Mouse (Mus musculus): ENCODE results near the gene Eras. TPM values are rescaled to one million over a fixed set of nuclear protein-coding genes. Genes with fewer than 3 reads are reported as not detected.
"Not testable (repeated sequence)": the region's sequence is repeated elsewhere in the genome, so short reads cannot be mapped to it uniquely, and the experiment has no call there.

The Eras gene
- polyA plus RNA-seq, 1 experiment from 2014 or later = not detected

DNA sequence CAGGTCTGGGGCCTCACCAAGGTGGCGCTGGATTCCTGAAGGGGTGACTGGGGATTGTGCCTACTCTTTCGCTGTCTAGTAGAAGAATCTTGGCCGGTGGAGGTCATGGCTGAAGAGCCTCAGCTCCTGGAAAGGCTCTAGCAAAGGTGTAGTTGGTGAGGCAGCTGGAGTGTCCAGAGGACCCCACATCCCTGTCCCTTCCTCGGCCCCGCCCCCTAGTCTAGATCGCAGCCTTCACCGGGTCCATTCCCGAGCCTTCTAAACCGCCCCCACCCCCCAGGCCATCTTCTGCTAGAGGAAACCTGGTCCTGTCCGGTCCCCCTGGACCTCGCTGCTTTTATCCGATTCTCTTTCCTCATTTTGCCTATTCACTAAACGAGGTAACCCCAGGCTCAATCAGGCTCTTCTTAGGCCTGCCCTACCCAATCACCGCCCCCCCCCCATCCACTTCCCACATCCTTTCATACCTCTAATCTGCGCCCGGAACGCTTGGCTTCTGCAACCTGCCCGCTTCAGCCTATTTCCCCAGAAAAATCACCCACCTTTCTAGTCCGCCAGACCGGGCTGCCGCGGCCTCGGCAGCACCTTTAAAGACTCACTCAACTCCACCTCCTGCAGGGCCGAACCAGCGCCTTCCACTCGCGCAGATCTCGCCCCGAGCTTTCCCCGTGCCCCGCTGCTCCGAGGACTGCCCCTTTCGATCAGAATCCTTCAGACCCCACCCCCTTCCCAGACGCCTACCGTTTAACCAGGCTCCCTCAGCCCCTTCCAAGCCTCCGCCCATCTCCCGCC lies 18.9 kb upstream of the Eras start, which contains the start of gene Hdac6:
Gene Hdac6, minus strand, starts transcription at position 782 of the 792 bp plus-strand sequence.
- Histone ChIP-seq H3K9ac (peak within 1 kb of the TSS; percentile 60), H3K4me2 (peak within 1 kb of the TSS; percentile 60), H3K27me3 (no peaks in the 10 kb centered on the region), H3K27ac (peak within 1 kb of the TSS; percentile 50; the same call in 1 of the 2 replicates), H3K4me3 (replicated peaks) (peak within 1 kb of the TSS; percentile 46), H3K36me3 (replicated peaks) (no peaks in the 10 kb centered on the region), H3K9me3 (no peaks in the 10 kb centered on the region), H3K4me1 (peaks cover 5% of the 10 kb centered on the region)
- ATAC-seq (ENCODE audit: low FRiP score) = peak; percentile 57
- 24% methylated on average over 36 of the region's 37 CpGs for WGBS

DNA sequence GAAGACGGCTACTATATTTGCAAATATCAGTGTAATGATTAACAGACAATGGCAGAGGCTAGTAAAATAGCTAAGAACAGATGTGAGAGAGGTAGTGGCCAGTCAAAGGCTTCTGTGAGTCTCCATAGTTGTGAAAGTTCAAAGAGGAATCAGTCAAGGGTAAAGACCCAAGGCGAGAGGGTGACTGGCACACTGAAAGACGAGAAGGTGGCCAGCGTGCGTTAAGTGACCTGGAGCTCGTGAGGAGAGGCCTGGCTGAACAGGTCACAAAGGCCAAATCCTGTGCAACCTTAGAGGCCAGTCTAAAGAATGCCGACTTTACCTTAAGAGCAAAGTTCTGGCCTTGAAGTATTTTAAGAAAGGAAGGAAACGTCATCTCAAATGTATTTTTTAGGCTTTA lies 17.2 kb upstream of the Eras start:
- Histone ChIP-seq H3K27ac (no peak overlapping the region), H3K4me1 (peaks cover 5% of the 10 kb centered on the region), H3K9me3 (no peaks in the 10 kb centered on the region), H3K9ac (no peak overlapping the region), H3K27me3 (no peaks in the 10 kb centered on the region), H3K4me3 (replicated peaks) (no peak overlapping the region), H3K4me2 (no peak overlapping the region), H3K36me3 (replicated peaks) (peaks cover 3% of the 10 kb centered on the region; the same call in 1 of the 2 replicates)
- ATAC-seq (ENCODE audit: low FRiP score) = no peak
- WGBS = 56% methylated on average over 8 of the region's 8 CpGs

DNA sequence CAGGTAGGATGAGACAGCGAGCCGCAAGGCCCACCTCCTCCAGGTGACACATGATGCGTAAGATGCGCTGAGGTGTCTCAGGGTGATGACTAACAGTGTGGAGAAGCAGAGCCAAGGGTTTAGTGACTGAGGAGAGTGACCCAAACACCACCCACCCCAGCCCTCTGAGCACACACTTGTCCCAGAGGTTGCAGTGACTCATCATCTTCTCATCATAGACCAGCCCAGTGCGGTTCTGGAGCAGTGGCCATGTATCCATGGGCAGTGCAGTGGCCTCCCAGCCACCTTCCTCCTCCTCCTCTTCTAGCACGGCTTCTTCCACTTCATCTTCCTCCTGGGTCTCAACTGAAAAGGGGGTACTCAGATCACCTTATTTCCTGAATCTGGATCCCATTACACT lies 9.3 kb upstream of the Eras start:
- peaks cover 45% of the 10 kb centered on the region for H3K36me3 ChIP-seq (replicated peaks)
- no peaks in the 10 kb centered on the region for H3K4me1 ChIP-seq
- no peak for ATAC-seq (ENCODE audit: low FRiP score)
- H3K4me3 ChIP-seq (replicated peaks) = no peak overlapping the region
- H3K4me2 ChIP-seq = no peak overlapping the region
- no peaks in the 10 kb centered on the region for H3K27me3 ChIP-seq
- WGBS = 95% methylated on average over 6 of the region's 6 CpGs
- no peak overlapping the region for H3K9ac ChIP-seq
- no peak overlapping the region for H3K27ac ChIP-seq
- no peaks in the 10 kb centered on the region for H3K9me3 ChIP-seq

DNA sequence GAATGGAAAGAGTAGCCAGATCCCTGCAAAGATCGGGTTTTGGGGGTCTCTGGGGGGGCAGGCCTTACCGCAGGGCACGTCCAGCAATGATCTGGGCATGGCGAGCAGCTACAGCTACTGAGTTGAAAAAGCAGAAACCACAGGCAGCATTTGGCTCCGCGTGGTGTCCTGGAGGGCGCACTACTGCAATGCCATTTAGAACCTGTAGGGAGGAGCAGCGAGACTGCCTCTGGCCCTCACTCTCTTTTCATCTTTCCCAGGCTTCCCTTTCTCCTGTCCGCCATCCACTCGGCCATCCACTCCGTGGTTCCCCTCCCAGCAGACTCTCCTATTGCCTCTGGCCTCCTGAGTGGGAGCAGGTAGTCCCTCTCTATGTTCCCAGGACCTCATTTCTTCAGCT lies 8.5 kb upstream of the Eras start:
- WGBS = 54% methylated on average over 10 of the region's 11 CpGs
- ATAC-seq (ENCODE audit: low FRiP score) = no peak
- no peak overlapping the region for H3K4me2 ChIP-seq
- no peaks in the 10 kb centered on the region for H3K4me1 ChIP-seq
- H3K9ac ChIP-seq = no peak overlapping the region
- no peaks in the 10 kb centered on the region for H3K9me3 ChIP-seq
- no peak overlapping the region for H3K27ac ChIP-seq
- no peak overlapping the region for H3K4me3 ChIP-seq (replicated peaks)
- no peaks in the 10 kb centered on the region for H3K27me3 ChIP-seq
- H3K36me3 ChIP-seq (replicated peaks) = peaks cover 48% of the 10 kb centered on the region

DNA sequence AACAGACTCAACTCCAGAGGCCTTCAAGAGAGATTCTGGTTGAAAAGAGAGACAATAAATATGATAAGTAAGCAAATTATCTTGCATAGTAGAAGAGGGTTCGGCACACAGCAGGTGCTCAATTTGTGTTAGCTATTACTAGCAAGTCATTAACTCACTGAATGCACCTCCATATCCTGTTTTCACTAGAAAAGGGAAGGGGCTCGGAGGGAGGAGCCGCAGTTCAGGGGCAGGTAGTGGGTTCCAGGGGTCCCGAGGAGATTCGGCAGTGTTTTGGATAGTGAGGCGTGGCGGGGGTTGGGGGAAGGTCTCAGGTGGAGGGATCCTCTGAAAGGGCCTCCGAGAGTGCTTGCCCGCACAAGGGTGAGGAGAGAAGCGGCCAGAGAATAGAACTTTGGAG lies 1.3 kb downstream of the Eras start:
- ATAC-seq (ENCODE audit: low FRiP score) = no peak
- Histone ChIP-seq H3K36me3 (replicated peaks) (peaks cover 21% of the 10 kb centered on the region), H3K4me2 (no peak overlapping the region), H3K4me3 (replicated peaks) (no peak overlapping the region), H3K27me3 (peaks cover 46% of the 10 kb centered on the region), H3K4me1 (peaks cover 5% of the 10 kb centered on the region; the same call in 1 of the 2 replicates), H3K9ac (no peak overlapping the region), H3K9me3 (0 out of 2 replicates have a peak, but pooled peaks cover 3% of the 10 kb centered on the region), H3K27ac (no peak overlapping the region)
- WGBS = 23% methylated on average over 10 of the region's 10 CpGs

DNA sequence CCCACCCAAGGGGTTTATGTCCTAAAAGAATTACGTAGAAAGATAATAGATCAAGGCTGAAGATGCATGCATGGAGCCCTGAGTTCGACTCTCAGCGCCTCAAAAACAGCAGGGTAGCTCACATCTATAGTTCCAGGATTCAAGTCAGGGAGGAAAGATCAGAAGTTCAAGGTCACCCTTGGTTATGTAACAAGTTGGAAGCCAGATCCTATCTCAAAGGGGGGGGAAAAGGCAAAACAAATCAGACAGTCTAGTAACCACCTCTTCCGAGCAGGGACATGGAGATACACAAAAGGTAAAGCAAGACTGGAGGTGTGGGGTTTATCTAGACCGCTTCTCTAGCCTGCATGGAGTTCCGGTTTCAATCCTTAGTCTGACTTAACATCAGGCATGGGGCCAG lies 2.1 kb downstream of the Eras start:
- ATAC-seq (ENCODE audit: low FRiP score) = no peak
- H3K27ac ChIP-seq = no peak overlapping the region
- H3K4me2 ChIP-seq = no peak overlapping the region
- 0 out of 2 replicates have a peak, but pooled peaks cover 3% of the 10 kb centered on the region for H3K9me3 ChIP-seq
- H3K9ac ChIP-seq = no peak overlapping the region
- peaks cover 7% of the 10 kb centered on the region; the same call in 1 of the 2 replicates for H3K4me1 ChIP-seq
- peaks cover 13% of the 10 kb centered on the region for H3K36me3 ChIP-seq (replicated peaks)
- no peak overlapping the region for H3K4me3 ChIP-seq (replicated peaks)
- peaks cover 52% of the 10 kb centered on the region for H3K27me3 ChIP-seq
- 76% methylated on average over 6 of the region's 6 CpGs for WGBS

DNA sequence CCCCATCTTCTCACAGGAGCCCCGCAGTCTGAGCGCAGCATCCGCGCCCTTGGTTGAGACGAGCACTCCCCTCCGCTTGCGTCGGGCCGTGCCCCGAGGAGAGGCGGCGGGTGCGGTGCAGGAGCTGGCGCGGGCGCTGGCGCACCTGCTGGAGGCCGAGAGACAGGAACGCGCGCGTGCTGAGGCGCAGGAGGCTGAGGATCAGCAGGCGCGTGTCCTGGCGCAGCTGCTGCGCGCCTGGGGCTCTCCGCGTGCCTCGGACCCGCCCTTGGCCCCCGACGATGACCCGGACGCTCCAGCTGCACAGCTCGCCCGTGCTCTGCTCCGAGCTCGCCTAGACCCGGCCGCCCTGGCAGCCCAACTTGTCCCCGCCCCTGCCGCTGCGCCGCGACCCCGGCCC lies 6.4 kb downstream of the Eras start:
- peaks cover 41% of the 10 kb centered on the region for H3K27me3 ChIP-seq
- ATAC-seq (ENCODE audit: low FRiP score) = no peak
- 6% methylated on average over 37 of the region's 48 CpGs for WGBS

DNA sequence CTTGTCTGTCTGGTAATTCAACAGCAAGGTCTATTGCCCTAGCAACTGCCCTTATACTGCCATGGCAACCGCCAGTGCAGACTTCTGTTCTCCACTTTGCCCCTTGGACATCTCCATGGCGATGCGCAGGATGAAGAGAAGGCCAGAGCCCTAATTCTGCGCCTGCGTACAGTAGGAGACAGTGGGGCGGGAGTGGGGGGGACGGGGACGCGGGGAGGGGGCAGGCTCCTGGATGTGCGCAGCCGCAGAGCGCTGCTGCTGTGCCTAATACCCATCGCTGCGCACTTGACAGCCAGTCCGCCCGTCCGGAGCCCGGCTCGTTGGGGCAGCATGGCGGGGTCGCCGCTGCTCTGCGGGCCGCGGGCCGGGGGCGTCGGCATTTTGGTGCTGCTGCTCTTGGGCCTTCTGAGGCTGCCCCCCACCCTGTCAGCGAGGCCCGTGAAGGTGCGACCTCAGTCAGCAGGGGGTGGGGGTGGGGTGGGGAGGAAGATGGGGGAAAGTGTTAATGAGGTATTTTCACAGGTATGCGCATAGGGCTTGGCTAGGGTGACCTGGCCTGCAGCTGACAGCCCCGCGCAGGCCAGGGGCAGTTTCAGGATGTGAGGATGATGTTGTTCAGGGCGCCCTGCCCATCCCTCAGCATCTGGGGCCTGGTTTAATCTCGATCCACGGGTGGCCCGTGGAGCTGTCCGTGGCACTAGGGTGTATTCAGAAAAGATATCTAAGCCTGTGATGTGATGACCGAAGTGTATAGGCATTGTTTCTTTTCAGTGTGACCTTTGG lies 8.6 kb downstream of the Eras start, which contains the start of gene Pcsk1n:
Gene Pcsk1n, plus strand, starts transcription at position 222 of the 783 bp plus-strand sequence.
- Histone ChIP-seq H3K27me3 (peaks cover 33% of the 10 kb centered on the region), H3K4me1 (peaks cover 7% of the 10 kb centered on the region; the same call in 1 of the 2 replicates), H3K4me2 (peak within 1 kb of the TSS; percentile 56), H3K9me3 (no peaks in the 10 kb centered on the region), H3K27ac (peak within 1 kb of the TSS; percentile 75), H3K4me3 (replicated peaks) (peak within 1 kb of the TSS; percentile 44), H3K9ac (peak within 1 kb of the TSS; percentile 50), H3K36me3 (replicated peaks) (no peaks in the 10 kb centered on the region)
- WGBS = 20% methylated on average over 36 of the region's 40 CpGs
- peak; percentile 89 for ATAC-seq (ENCODE audit: low FRiP score)

More for the DNA sequence above, 6.4 kb downstream of the Eras start:
- H3K27ac ChIP-seq = no peak overlapping the region
- peak overlapping the region; percentile 47 for H3K9ac ChIP-seq
- no peaks in the 10 kb centered on the region for H3K36me3 ChIP-seq (replicated peaks)
- H3K4me2 ChIP-seq = peak overlapping the region; percentile 56
- no peaks in the 10 kb centered on the region for H3K9me3 ChIP-seq
- peak overlapping the region; percentile 37 for H3K4me3 ChIP-seq (replicated peaks)
- peaks cover 7% of the 10 kb centered on the region; the same call in 1 of the 2 replicates for H3K4me1 ChIP-seq

DNA sequence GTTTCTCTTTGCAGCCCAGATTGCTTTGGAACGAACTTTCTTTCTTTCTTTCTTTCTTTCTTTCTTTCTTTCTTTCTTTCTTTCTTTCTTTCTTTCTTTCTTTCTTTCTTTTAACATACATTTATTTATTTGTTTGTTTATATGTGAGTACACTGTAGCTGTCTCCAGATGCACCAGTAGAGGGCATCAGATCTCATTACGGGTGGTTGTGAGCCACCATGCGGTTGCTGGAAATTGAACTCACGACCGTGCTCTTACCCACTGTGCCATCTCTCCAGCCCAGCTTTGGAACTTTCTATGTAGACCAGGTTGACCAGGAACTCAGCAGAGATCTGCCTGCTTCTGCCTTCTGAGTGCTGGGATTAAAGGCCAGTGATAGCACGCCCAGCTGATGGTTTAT lies 10.4 kb downstream of the Eras start:
- H3K36me3 ChIP-seq (replicated peaks); H3K9ac ChIP-seq; H3K4me2 ChIP-seq; H3K4me1 ChIP-seq; H3K9me3 ChIP-seq; H3K27ac ChIP-seq; ATAC-seq (ENCODE audit: low FRiP score); H3K4me3 ChIP-seq (replicated peaks): not testable (repeated sequence)
- WGBS = 78% methylated on average over 6 of the region's 6 CpGs
- H3K27me3 ChIP-seq = peaks cover 20% of the 10 kb centered on the region

DNA sequence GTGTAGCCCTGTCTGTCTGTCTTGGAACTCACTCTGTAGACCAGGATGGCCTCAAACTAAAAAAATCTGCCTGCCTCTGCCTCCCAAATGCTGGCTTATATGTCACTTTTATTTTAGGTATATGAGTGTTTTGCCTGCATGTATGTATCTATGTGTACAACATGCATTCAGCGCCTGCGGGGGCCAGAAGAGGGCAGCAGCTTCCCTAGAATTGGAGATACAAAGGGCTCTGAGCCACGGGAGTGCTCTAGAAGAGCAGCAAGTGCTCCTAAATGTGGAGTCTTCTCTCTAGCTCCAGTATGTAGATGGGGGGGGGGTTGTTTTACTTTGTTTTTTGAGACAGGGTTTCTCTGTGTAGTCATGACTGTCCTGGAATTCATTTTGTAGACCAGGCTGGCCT lies 12.7 kb downstream of the Eras start:
- H3K27ac ChIP-seq; H3K4me1 ChIP-seq; H3K36me3 ChIP-seq (replicated peaks); H3K4me3 ChIP-seq (replicated peaks); H3K9me3 ChIP-seq; H3K27me3 ChIP-seq; H3K4me2 ChIP-seq; H3K9ac ChIP-seq; ATAC-seq (ENCODE audit: low FRiP score): not testable (repeated sequence)
- WGBS = 28% methylated on average over 3 of the region's 3 CpGs

DNA sequence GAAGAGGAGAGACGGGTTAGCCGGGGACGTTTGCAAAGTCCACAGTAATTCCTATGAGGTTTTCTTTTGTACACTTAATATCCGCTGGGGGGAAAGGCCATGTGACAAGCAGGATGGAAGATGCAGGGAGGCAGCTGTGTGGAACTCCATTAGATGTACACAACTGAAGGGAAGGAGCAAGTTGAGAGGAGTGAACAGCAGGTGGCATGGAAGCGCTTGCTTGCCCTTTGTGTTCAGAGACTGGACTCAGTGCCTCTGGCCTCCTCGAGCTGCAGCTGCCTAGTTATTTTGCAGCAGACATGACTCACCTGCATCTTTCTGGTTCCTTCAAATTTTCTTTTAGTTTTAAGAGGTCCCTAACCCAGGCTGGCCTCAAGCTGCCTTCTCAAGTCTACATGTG lies 17.9 kb downstream of the Eras start:
- no peak overlapping the region for H3K9ac ChIP-seq

DNA sequence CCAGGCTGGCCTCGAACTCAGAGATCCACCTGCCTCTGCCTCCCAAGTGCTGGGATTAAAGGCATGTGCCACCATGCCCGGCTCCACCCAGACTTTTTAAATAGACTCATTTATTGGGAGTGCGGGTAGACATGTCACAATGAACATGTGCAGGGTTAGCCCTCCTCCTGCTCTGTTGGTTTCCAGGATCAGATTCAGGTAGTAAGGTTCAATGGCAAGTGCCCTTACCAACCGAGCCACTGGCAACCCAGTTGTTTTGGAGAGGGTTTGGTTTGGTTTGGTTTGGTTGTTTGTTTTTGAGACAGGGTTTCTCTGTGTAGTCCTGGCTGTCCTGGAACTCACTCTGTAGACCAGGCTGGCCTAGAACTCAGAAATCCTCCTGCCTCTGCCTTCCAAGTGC lies 19.2 kb downstream of the Eras start, which contains the start of gene Gm10490:
Gene Gm10490, plus strand, starts transcription at position 301 of the 400 bp plus-strand sequence.
- not testable (repeated sequence) for H3K4me2 ChIP-seq; H3K27me3 ChIP-seq; H3K4me1 ChIP-seq; H3K9me3 ChIP-seq; H3K9ac ChIP-seq; H3K27ac ChIP-seq; ATAC-seq (ENCODE audit: low FRiP score); H3K4me3 ChIP-seq (replicated peaks)
- 94% methylated on average over 4 of the region's 4 CpGs for WGBS
- peaks cover 10% of the 10 kb centered on the region for H3K36me3 ChIP-seq (replicated peaks)

More for the DNA sequence above, 17.9 kb downstream of the Eras start:
- Histone ChIP-seq H3K4me2 (no peak overlapping the region), H3K27me3 (no peaks in the 10 kb centered on the region), H3K27ac (no peak overlapping the region), H3K4me1 (peaks cover 4% of the 10 kb centered on the region; the same call in 1 of the 2 replicates), H3K36me3 (replicated peaks) (peaks cover 10% of the 10 kb centered on the region), H3K9me3 (no peaks in the 10 kb centered on the region), H3K4me3 (replicated peaks) (no peak overlapping the region)
- ATAC-seq (ENCODE audit: low FRiP score) = peak; percentile 55; the same call in 1 of the 2 replicates
- WGBS = 46% methylated on average over 6 of the region's 6 CpGs

All from forebrain, embryonic 12.5 days (tissue).